Mouse (Mus musculus) stomach, embryonic 14.5 days (tissue): ENCODE results near the gene Cdk1. TPM values are rescaled to one million over a fixed set of nuclear protein-coding genes. Genes with fewer than 3 reads are reported as not detected.

Experiments used
- ATAC-seq: fragments of 200-750 bp; cut with Nextera tagmentation; 2 replicates; pipeline ENCODE4 v1.8.0; 2017; ENCODE audit warnings: low read depth, moderate TSS enrichment; ENCODE audit not compliant: insufficient number of reproducible peaks, insufficient read depth, low FRiP score
- H3K27ac ChIP-seq: fragments of 300-500 bp; sonication (generic); 2 replicates; pipeline ENCODE4 v1.5.1; 2014; ENCODE audit warnings: mild to moderate bottlenecking, low read length, moderate library complexity, mixed read lengths
- H3K27me3 ChIP-seq: fragments of 300-500 bp; sonication (generic); 2 replicates; pipeline ENCODE4 v1.6.1; 2014; ENCODE audit warnings: low read length, control low read depth, mixed read lengths; ENCODE audit not compliant: control insufficient read depth, insufficient read depth
- H3K36me3 ChIP-seq: fragments of 300-500 bp; sonication (generic); 2 replicates; pipeline ENCODE4 v1.6.1; 2014; ENCODE audit warnings: mild to moderate bottlenecking, control low read depth, low read length, moderate library complexity, mixed read lengths; ENCODE audit not compliant: control insufficient read depth, insufficient read depth
- H3K4me1 ChIP-seq: fragments of 300-500 bp; sonication (generic); 2 replicates; pipeline ENCODE4 v1.6.1; 2014; ENCODE audit warnings: low read length, control low read depth, mixed read lengths; ENCODE audit not compliant: control insufficient read depth, insufficient read depth
- H3K4me2 ChIP-seq: fragments of 300-500 bp; sonication (generic); replicated peaks from 2 replicates; pipeline ENCODE4 v1.6.1; 2014; ENCODE audit warnings: low read depth, low read length, control low read depth
- H3K4me3 ChIP-seq: fragments of 300-500 bp; sonication (generic); 2 replicates; pipeline ENCODE4 v1.5.1; 2014; ENCODE audit warnings: low read depth, low read length, control low read depth
- H3K9ac ChIP-seq: fragments of 300-500 bp; sonication (generic); replicated peaks from 2 replicates; pipeline ENCODE4 v1.6.1; 2014; ENCODE audit warnings: low read depth, mild to moderate bottlenecking, control low read depth, low read length, moderate library complexity, mixed read lengths
- H3K9me3 ChIP-seq: fragments of 300-500 bp; sonication (generic); 2 replicates; pipeline ENCODE4 v1.6.1; 2016; ENCODE audit warnings: low read depth, low read length, control low read depth; ENCODE audit not compliant: control insufficient read depth
- WGBS: fragments of 180-500 bp; shearing (Covaris S2); extraction: QIAGEN DNeasy Blood & Tissue Kit; methylation state at CpG from one replicate; pipeline ENCODE4 v1.1.7; 2014; 5-methylcytosine and 5-hydroxymethylcytosine counted together
- polyA plus RNA-seq: library from polyadenylated mRNA; unstranded; fragments of >200 nt; fragmentation: Nextera tagmentation; extraction: Ambion mirVana; gene quantifications from 2 replicates; pipeline ENCODE4 v1.2.1, GENCODE M21; 2014

The Cdk1 gene
- polyA plus RNA-seq, 1 experiment from 2014 or later, result 467 TPM

DNA sequence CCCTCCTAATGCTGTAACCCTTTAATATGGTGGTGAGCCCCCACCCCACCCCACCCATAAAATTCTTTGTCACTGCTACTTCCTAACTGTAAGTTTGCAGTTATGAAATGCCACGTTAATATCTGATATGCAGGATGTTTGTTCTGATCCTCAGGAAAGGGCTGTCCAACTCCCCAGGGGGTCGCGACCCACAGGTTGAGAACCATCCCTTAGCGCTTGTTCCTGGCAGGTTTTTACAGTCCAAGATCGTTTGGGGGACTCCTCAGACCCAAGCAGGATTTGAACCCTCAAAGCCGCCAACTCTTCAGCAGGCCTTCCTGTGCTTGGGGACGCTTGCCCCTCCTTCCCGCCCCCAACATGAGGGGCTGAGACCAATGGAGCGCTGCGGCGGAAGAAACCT is 16.5 kb downstream of the Cdk1 start:
- WGBS, result 86% methylated on average over 11 of the region's 11 CpGs
- H3K27me3 ChIP-seq, result no peaks in the 10 kb centered on the region
- no peak overlapping the region for H3K4me2 ChIP-seq
- no peak overlapping the region for H3K9ac ChIP-seq
- no peak overlapping the region for H3K27ac ChIP-seq
- no peaks in the 10 kb centered on the region for H3K4me1 ChIP-seq
- H3K36me3 ChIP-seq, result peaks cover 56% of the 10 kb centered on the region
- no peaks in the 10 kb centered on the region for H3K9me3 ChIP-seq
- no peak overlapping the region for H3K4me3 ChIP-seq
- ATAC-seq, result no peak

GRCm38 (mm10) chr10:69335611-69336010 is 17.1 kb downstream of the Cdk1 start:
- Histone ChIP-seq H3K27ac (peak overlapping the region; percentile 39), H3K36me3 (peaks cover 52% of the 10 kb centered on the region), H3K4me2 (no peak overlapping the region), H3K4me1 (no peaks in the 10 kb centered on the region), H3K4me3 (no peak overlapping the region), H3K27me3 (no peaks in the 10 kb centered on the region), H3K9ac (no peak overlapping the region), H3K9me3 (no peaks in the 10 kb centered on the region)
- 72% methylated on average over 4 of the region's 4 CpGs for WGBS
- ATAC-seq, result no peak

DNA sequence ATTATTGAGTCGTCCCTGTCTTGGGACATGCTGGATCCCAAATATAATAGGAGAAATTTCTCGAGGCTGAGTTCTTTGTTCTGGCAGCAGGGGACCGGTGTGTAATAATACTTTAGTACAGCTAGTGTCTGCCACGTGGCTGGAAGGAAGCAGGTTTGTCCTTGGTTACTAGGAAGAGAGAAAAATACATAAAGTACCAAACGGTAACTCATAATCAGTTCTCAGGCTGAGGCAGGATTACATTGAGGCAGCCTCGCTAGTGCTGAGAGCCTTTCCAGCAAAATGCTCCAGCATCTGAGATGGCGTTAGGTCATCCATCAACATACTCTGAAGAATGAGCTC is 17.6 kb downstream of the Cdk1 start:
- Histone ChIP-seq H3K27me3 (no peaks in the 10 kb centered on the region), H3K9me3 (no peaks in the 10 kb centered on the region), H3K4me2 (no peak overlapping the region), H3K4me3 (no peak overlapping the region), H3K27ac (no peak overlapping the region), H3K9ac (no peak overlapping the region), H3K36me3 (peaks cover 48% of the 10 kb centered on the region), H3K4me1 (no peaks in the 10 kb centered on the region)
- ATAC-seq, result no peak
- WGBS, result 65% methylated on average over 7 of the region's 7 CpGs

- Histone ChIP-seq H3K4me2 (no peak overlapping the region), H3K27ac (no peak overlapping the region; the same call in 1 of the 2 replicates), H3K9me3 (no peaks in the 10 kb centered on the region), H3K4me3 (no peak overlapping the region), H3K4me1 (no peaks in the 10 kb centered on the region), H3K36me3 (peaks cover 42% of the 10 kb centered on the region), H3K9ac (no peak overlapping the region), H3K27me3 (no peaks in the 10 kb centered on the region)
- no peak for ATAC-seq
- 59% methylated on average over 16 of the region's 16 CpGs for WGBS
Measured at GRCm38 (mm10) chr10:69334271-69335194, 18.2 kb downstream of the Cdk1 start.

DNA sequence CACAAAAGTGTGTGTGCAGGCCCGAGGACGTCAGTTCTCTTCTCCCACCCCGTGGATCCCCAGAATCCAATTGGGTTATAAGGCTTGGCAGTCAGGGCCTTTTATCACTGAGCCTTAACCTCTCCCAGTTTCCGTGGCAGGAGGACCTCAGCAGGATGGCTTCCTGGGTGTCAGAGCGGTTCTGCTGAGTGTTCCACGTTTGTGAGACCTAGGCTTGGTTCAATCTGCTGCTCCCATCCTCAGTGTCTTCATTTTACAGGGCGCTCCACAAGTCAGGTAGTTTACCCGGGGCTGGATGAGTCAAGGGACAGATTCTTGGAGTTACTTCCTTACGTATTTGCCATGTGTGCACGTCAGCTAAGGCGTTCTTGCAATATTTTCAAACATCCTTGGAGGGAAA is 19.5 kb downstream of the Cdk1 start:
- Histone ChIP-seq H3K9ac (no peak overlapping the region), H3K4me2 (no peak overlapping the region), H3K36me3 (peaks cover 31% of the 10 kb centered on the region), H3K27me3 (no peaks in the 10 kb centered on the region), H3K4me3 (no peak overlapping the region), H3K9me3 (no peaks in the 10 kb centered on the region), H3K27ac (no peak overlapping the region), H3K4me1 (no peaks in the 10 kb centered on the region)
- WGBS, result 86% methylated on average over 11 of the region's 11 CpGs
- ATAC-seq, result no peak

DNA sequence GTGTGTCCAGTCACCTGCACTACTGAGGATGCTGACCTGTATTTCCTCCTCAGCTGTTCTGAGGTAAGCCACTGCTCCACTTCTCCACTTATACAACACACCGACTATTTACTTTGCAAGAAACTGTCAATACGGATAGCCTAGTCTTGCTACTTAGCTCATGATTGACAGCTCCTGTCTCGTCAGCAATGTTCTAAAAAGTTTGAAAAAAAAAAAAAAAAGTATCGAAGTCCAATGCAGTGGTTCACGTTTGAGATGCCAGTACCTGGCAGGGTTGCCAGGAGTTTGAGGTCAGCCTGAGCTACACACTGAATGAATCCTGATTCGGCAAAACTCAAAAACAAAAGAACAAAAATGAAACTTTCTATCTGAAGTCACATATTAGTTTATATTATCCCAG is 21.5 kb downstream of the Cdk1 start:
- no peak overlapping the region for H3K27ac ChIP-seq
- H3K27me3 ChIP-seq, result no peaks in the 10 kb centered on the region
- no peak overlapping the region for H3K4me2 ChIP-seq
- no peak for ATAC-seq
- no peaks in the 10 kb centered on the region for H3K9me3 ChIP-seq
- 77% methylated on average over 6 of the region's 6 CpGs for WGBS
- H3K4me1 ChIP-seq, result no peaks in the 10 kb centered on the region
- no peak overlapping the region for H3K4me3 ChIP-seq
- H3K36me3 ChIP-seq, result peaks cover 11% of the 10 kb centered on the region; the same call in 1 of the 2 replicates
- no peak overlapping the region for H3K9ac ChIP-seq

DNA sequence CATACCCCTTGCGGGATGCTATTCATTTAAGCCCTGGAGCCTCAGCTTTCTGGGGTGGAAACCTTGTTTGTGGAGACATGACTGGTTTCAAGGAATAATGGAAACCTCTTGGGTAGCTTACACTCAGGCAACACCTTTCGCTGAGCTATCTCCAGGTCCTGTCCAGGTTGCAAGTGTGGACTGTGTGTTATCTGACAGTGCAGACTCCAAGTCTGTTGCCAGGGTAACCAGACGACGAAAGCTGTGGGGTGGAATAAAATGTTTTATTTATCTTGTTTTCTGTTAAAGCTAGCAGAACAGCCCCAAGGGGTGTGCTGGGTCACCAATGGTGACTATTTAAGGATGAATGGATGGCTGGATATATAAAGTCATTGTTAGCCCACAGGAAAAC is 24.1 kb downstream of the Cdk1 start:
- 59% methylated on average over 4 of the region's 4 CpGs for WGBS
- Histone ChIP-seq H3K4me1 (no peaks in the 10 kb centered on the region), H3K27ac (no peak overlapping the region), H3K36me3 (peaks cover 1% of the 10 kb centered on the region; the same call in 1 of the 2 replicates), H3K9ac (no peak overlapping the region), H3K27me3 (no peaks in the 10 kb centered on the region), H3K4me3 (no peak overlapping the region), H3K9me3 (no peaks in the 10 kb centered on the region), H3K4me2 (no peak overlapping the region)
- no peak for ATAC-seq

- WGBS, result 78% methylated on average over 12 of the region's 12 CpGs
- no peaks in the 10 kb centered on the region for H3K4me1 ChIP-seq
- no peak overlapping the region for H3K4me2 ChIP-seq
- H3K36me3 ChIP-seq, result no peaks in the 10 kb centered on the region
- H3K4me3 ChIP-seq, result no peak overlapping the region
- H3K27ac ChIP-seq, result no peak overlapping the region
- H3K9ac ChIP-seq, result no peak overlapping the region
- no peak for ATAC-seq
- H3K9me3 ChIP-seq, result no peaks in the 10 kb centered on the region
- no peaks in the 10 kb centered on the region for H3K27me3 ChIP-seq
Measured at GRCm38 (mm10) chr10:69328029-69328655, 24.6 kb downstream of the Cdk1 start.
